Mouse (Mus musculus): ENCODE measurements around the gene Nol12. TPM values are rescaled to one million over a fixed set of nuclear protein-coding genes. Genes with fewer than 3 reads are reported as not detected.

Gene Nol12
- polyA plus RNA-seq, 1 experiment from 2014 or later = 46.0 TPM

DNA sequence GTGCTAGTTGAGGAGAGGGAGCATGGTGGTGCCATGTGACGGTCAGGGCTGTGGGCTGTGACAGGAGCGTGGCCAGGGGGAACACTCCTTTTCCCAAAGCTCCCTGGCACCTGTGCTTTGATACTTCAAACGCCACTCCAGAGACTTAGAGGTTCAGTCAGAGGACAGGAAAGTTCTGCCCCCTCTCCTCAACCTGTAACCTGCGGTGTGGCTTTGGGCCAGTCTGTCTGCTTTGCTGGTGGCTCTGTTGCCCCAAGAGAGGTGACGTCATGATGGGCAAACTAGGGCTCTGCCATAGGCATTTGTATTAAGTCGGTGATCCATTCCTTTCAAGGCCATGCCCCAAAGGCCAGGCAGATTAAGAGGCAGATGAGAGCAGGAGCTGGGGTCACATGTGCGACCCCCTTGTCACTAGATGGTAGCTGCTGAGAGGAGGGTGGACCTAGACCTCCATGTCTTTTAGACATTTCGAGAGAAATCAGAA, 43.0 kb downstream of the Nol12 start:
- H3K4me3 ChIP-seq (ENCODE audit: low read depth, low read length) = no peak overlapping the region
- no peak overlapping the region for H3K4me2 ChIP-seq (ENCODE audit: low read length)
- H3K27me3 ChIP-seq (replicated peaks; ENCODE audit: control insufficient read depth, insufficient read depth, low read length) = no peaks in the 10 kb centered on the region
- 88% methylated on average over 8 of the region's 8 CpGs for WGBS
- ATAC-seq (replicated peaks; ENCODE audit: low FRiP score, low TSS enrichment, low read depth) (no peak), DNase-seq (ENCODE audit: low spot score) (no peak)
- no peaks in the 10 kb centered on the region for H3K36me3 ChIP-seq (ENCODE audit: control insufficient read depth, insufficient read depth, low read length)
- no peak overlapping the region for H3K27ac ChIP-seq (ENCODE audit: low read depth)
- H3K9ac ChIP-seq (ENCODE audit: low read length) = no peak overlapping the region
- peaks cover 27% of the 10 kb centered on the region for H3K4me1 ChIP-seq (replicated peaks; ENCODE audit: control insufficient read depth, insufficient read depth, low read length)
- no peaks in the 10 kb centered on the region for H3K9me3 ChIP-seq (ENCODE audit: control insufficient read depth, low read length)

DNA sequence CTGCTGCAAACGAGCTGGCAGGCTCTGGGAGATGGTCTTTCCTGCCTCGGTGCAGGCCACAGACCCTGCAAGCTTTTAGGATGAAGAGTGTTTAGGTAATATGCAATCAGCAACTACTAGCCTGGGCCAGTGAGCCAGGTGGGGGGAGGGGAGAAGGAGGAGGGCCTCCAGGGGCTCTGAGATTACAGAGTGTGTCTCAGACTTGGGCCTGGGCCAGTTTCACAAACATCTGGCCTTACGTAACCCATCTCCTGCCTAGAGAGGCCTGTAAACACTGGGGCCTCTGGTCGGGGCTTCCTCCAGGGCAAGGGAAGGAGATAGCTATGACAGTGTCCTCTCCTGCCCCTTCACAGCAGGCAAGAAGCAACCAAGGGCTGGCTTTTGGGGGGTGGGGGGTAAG, 44.1 kb downstream of the Nol12 start:
- 4% methylated on average over 4 of the region's 4 CpGs for WGBS
- H3K9ac ChIP-seq (ENCODE audit: low read length) = peak overlapping the region; percentile 18
- peak; percentile 81 for DNase-seq (ENCODE audit: low spot score)
- peak overlapping the region; percentile 82 for H3K27ac ChIP-seq (ENCODE audit: low read depth)
- H3K9me3 ChIP-seq (ENCODE audit: control insufficient read depth, low read length) = no peaks in the 10 kb centered on the region
- peak overlapping the region; percentile 32 for H3K4me2 ChIP-seq (ENCODE audit: low read length)
- no peak overlapping the region for H3K4me3 ChIP-seq (ENCODE audit: low read depth, low read length)
- no peaks in the 10 kb centered on the region for H3K36me3 ChIP-seq (ENCODE audit: control insufficient read depth, insufficient read depth, low read length)
- H3K4me1 ChIP-seq (replicated peaks; ENCODE audit: control insufficient read depth, insufficient read depth, low read length) = peaks cover 31% of the 10 kb centered on the region
- no peaks in the 10 kb centered on the region for H3K27me3 ChIP-seq (replicated peaks; ENCODE audit: control insufficient read depth, insufficient read depth, low read length)
- ATAC-seq (replicated peaks; ENCODE audit: low FRiP score, low TSS enrichment, low read depth) = no peak; the same call in 1 of the 2 replicates

DNA sequence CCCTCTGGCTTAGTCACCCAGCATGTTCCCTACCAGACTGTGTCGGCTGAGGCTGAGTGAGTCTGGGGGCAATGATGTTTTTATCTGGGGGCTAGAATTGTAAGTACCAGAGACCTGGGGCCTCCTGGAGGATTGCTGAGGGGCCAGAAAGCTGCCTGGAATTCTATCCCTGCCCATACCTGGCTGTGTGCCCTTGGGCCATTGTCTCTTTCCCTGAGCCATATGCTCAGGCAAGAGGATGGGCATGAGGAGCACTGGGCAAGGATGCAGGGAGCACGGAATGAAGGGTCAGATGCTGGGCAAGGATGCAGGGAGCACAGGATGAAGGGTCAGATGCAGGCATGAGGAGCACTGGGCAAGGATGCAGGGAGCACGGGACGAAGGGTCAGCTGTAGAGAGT, 45.4 kb downstream of the Nol12 start:
- Histone ChIP-seq H3K4me2 (ENCODE audit: low read length) (no peak overlapping the region), H3K27me3 (replicated peaks; ENCODE audit: control insufficient read depth, insufficient read depth, low read length) (no peaks in the 10 kb centered on the region), H3K36me3 (ENCODE audit: control insufficient read depth, insufficient read depth, low read length) (no peaks in the 10 kb centered on the region), H3K4me3 (ENCODE audit: low read depth, low read length) (no peak overlapping the region), H3K27ac (ENCODE audit: low read depth) (no peak overlapping the region), H3K4me1 (replicated peaks; ENCODE audit: control insufficient read depth, insufficient read depth, low read length) (peaks cover 43% of the 10 kb centered on the region), H3K9me3 (ENCODE audit: control insufficient read depth, low read length) (no peaks in the 10 kb centered on the region), H3K9ac (ENCODE audit: low read length) (no peak overlapping the region)
- ATAC-seq (replicated peaks; ENCODE audit: low FRiP score, low TSS enrichment, low read depth) (no peak), DNase-seq (ENCODE audit: low spot score) (no peak)
- 86% methylated on average over 4 of the region's 4 CpGs for WGBS

DNA sequence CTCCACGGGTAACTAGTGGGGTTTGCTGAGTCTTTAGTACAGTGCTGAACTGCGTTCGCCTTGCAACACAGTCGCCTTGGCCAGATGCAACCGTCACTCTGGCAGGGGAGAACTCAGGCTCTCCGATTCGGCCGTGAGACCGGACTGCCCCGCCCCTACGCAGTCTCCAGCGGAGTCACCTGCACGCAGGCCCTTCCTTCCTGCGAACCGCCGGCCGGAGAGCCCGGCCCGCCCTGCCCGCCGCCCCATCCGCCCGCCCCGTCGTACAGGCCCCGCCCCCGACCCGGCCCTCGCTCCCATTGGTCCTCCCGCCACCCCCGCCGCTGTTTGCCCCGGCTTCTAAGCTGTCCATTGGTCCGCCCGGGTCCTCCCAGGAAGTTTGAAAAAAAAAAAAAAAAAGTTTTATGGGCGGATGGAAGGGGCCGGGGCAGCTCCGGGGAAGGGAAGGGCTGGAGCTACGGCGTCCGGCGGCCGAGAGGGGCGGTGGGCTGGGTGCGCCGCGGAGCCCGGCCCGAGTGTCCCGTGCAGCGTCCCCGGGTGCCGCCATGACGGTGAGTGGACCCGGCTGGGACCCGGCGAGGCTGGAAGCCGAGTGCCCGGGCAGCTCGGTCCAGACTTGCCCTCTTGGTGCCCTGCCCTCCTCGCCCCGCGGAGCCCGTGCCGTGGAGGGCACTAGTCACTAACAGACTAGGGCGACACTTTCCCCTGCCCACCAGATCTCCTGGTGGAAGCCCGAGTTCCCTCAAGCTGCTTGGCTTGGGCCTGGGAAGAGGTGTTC, 48.1 kb downstream of the Nol12 start:
- Histone ChIP-seq H3K9me3 (ENCODE audit: control insufficient read depth, low read length) (no peaks in the 10 kb centered on the region), H3K4me3 (ENCODE audit: low read depth, low read length) (peak overlapping the region; percentile 75), H3K4me1 (replicated peaks; ENCODE audit: control insufficient read depth, insufficient read depth, low read length) (peaks cover 58% of the 10 kb centered on the region), H3K27me3 (replicated peaks; ENCODE audit: control insufficient read depth, insufficient read depth, low read length) (no peaks in the 10 kb centered on the region), H3K36me3 (ENCODE audit: control insufficient read depth, insufficient read depth, low read length) (peaks cover 5% of the 10 kb centered on the region; the same call in 1 of the 2 replicates), H3K27ac (ENCODE audit: low read depth) (peak overlapping the region; percentile 87), H3K9ac (ENCODE audit: low read length) (peak overlapping the region; percentile 76), H3K4me2 (ENCODE audit: low read length) (peak overlapping the region; percentile 91)
- WGBS = under 1% methylated on average over 57 of the region's 67 CpGs
- DNase-seq (ENCODE audit: low spot score) (peak; percentile 89), ATAC-seq (replicated peaks; ENCODE audit: low FRiP score, low TSS enrichment, low read depth) (peak; percentile 84)

DNA sequence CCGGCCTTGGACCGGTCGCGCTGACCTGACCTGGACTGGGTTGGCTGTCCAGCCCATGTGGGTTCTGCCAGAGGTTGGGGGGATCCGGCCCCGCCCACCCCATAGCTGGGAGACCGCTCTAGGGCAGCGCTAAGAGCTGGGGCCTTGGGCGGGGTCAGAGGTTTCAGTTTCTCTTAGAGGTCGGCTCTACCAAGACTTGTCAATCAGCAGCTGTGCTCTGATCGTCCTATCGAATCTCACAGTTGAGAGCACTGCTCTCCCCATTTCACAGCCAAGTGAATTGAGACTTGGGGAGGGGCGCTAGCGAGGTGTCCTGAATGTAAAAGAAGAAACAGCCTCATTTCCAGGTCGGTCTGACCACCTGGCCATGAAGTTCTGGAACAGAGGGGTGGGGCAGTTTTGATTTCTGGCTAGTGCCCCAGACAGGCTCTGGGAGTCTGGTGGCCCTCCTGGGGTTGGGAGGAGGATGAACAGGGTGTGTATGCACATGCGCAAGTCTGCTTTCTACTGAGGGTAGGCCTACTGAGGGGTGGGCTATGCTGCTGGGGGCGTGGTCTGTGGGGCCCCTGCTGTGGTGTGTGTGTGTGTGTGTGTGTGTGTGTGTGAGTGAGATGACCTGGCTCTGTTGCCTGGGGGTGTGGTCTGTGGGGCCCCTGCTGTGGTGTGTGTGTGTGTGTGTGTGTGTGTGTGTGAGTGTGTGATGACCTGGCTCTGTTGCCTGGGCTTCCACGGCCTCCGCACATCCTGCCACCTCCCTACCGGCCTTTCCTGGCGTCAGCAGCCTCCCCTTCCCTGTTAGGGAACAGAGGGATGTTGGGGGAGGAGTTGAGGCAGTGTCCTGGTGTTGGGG, 48.9 kb downstream of the Nol12 start:
- peak; percentile 77 for ATAC-seq (replicated peaks; ENCODE audit: low FRiP score, low TSS enrichment, low read depth)
- peak overlapping the region; percentile 91 for H3K4me2 ChIP-seq (ENCODE audit: low read length)
- H3K9ac ChIP-seq (ENCODE audit: low read length) = peak overlapping the region; percentile 76
- peak; percentile 84 for DNase-seq (ENCODE audit: low spot score)
- peaks cover 13% of the 10 kb centered on the region for H3K36me3 ChIP-seq (ENCODE audit: control insufficient read depth, insufficient read depth, low read length)
- WGBS = under 1% methylated on average over 21 of the region's 21 CpGs
- H3K4me1 ChIP-seq (replicated peaks; ENCODE audit: control insufficient read depth, insufficient read depth, low read length) = peaks cover 52% of the 10 kb centered on the region
- no peaks in the 10 kb centered on the region for H3K9me3 ChIP-seq (ENCODE audit: control insufficient read depth, low read length)
- peak overlapping the region; percentile 75 for H3K4me3 ChIP-seq (ENCODE audit: low read depth, low read length)
- peak overlapping the region; percentile 87 for H3K27ac ChIP-seq (ENCODE audit: low read depth)
- H3K27me3 ChIP-seq (replicated peaks; ENCODE audit: control insufficient read depth, insufficient read depth, low read length) = no peaks in the 10 kb centered on the region

DNA sequence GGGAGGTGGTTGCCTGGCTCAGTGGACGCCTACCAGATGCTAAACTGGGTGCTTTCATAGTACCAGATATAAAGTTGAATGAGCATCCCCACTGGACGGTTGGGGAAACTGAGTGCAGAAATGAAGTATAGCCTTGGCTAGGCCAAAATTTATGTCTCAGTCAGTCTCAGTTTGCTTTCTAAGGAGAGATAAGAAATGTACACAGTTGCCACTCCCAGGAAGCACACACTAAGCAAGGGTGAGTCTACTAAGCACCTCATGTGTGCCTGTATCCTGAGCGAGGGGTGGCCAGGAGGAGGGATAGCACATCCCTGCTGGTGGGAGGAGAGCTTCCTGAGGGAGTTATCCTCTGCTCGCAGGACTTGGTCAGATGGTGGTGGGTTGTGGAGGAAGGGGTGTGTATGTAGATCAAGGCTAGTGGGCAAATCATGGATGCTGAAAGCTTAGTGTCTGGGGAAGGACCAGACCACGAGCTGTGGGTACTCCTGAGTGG, 49.6 kb downstream of the Nol12 start:
- 13% methylated on average over 5 of the region's 5 CpGs for WGBS
- ATAC-seq (replicated peaks; ENCODE audit: low FRiP score, low TSS enrichment, low read depth) = no peak
- H3K9me3 ChIP-seq (ENCODE audit: control insufficient read depth, low read length) = no peaks in the 10 kb centered on the region
- peak overlapping the region; percentile 59; the same call in 1 of the 2 replicates for H3K27ac ChIP-seq (ENCODE audit: low read depth)
- H3K9ac ChIP-seq (ENCODE audit: low read length) = peak overlapping the region; percentile 76; the same call in 1 of the 2 replicates
- H3K4me3 ChIP-seq (ENCODE audit: low read depth, low read length) = peak overlapping the region; percentile 75
- H3K4me2 ChIP-seq (ENCODE audit: low read length) = peak overlapping the region; percentile 91
- DNase-seq (ENCODE audit: low spot score) = no peak
- no peaks in the 10 kb centered on the region for H3K27me3 ChIP-seq (replicated peaks; ENCODE audit: control insufficient read depth, insufficient read depth, low read length)
- peaks cover 20% of the 10 kb centered on the region for H3K36me3 ChIP-seq (ENCODE audit: control insufficient read depth, insufficient read depth, low read length)
- peaks cover 45% of the 10 kb centered on the region for H3K4me1 ChIP-seq (replicated peaks; ENCODE audit: control insufficient read depth, insufficient read depth, low read length)

DNA sequence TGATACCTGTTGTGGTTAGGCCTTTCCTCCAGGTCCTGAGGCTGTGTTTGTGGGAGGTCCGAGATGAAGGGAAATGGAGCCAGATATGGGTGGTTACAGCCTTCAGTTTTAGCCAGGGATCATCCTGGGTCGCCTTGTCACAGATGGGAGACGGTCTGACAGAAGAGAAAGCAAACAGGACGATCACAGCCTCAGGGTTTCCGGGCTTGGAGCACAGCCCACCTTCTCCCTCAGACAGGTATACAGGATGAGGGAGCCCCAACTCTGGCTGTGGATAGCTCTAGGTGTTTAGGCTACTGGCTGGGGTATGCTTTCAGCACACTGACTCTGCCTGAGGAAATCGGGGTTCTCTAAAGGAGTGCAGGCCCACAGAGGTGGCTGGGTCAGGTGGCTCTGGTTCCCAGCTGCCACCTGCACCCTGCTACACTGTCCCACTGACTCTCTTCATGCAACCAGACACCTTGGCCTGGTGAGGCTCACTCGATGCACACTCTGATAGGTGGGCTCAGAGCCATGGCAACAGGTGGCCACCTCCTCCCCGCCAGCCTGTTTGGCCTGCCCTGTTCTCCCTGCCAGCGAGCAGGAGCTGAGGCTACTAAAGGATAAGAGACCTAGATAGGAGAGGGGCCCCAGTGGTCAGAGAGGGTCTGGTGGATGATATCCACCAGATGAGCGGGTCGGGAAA, 51.9 kb downstream of the Nol12 start:
- no peak for ATAC-seq (replicated peaks; ENCODE audit: low FRiP score, low TSS enrichment, low read depth)
- Histone ChIP-seq H3K4me2 (ENCODE audit: low read length) (no peak overlapping the region), H3K36me3 (ENCODE audit: control insufficient read depth, insufficient read depth, low read length) (peaks cover 43% of the 10 kb centered on the region), H3K4me3 (ENCODE audit: low read depth, low read length) (no peak overlapping the region), H3K9me3 (ENCODE audit: control insufficient read depth, low read length) (no peaks in the 10 kb centered on the region), H3K27me3 (replicated peaks; ENCODE audit: control insufficient read depth, insufficient read depth, low read length) (no peaks in the 10 kb centered on the region), H3K27ac (ENCODE audit: low read depth) (no peak overlapping the region), H3K4me1 (replicated peaks; ENCODE audit: control insufficient read depth, insufficient read depth, low read length) (peaks cover 36% of the 10 kb centered on the region), H3K9ac (ENCODE audit: low read length) (no peak overlapping the region)
- DNase-seq (ENCODE audit: low spot score) = no peak
- WGBS = 62% methylated on average over 11 of the region's 11 CpGs

DNA sequence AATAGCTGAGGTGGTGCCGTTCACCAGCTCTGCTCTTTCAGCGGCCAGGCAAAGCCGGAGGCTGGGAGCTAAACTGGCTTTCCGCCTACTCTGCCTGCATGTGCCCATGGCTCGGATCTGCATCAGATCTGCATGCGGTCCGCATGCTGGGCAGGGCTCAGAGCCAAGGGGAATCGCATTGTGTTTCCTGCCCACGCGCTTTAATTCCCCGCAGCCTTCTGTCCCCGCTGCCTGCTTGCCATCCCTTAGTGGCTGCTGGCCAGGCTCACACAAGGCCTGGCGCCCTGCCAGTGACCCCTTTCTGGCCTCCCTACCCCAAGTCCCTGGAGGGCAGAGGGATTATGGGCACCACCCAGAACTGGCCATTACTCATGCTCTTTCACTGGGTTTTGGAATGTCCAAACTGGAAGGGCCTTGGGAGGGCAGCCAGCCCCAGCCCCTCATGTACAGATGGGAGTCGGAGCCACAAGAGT, 53.8 kb downstream of the Nol12 start:
- DNase-seq (ENCODE audit: low spot score) (no peak), ATAC-seq (replicated peaks; ENCODE audit: low FRiP score, low TSS enrichment, low read depth) (no peak)
- H3K36me3 ChIP-seq (ENCODE audit: control insufficient read depth, insufficient read depth, low read length) = peaks cover 62% of the 10 kb centered on the region
- H3K9ac ChIP-seq (ENCODE audit: low read length) = no peak overlapping the region
- H3K27ac ChIP-seq (ENCODE audit: low read depth) = no peak overlapping the region
- 73% methylated on average over 14 of the region's 14 CpGs for WGBS
- H3K27me3 ChIP-seq (replicated peaks; ENCODE audit: control insufficient read depth, insufficient read depth, low read length) = no peaks in the 10 kb centered on the region
- H3K4me3 ChIP-seq (ENCODE audit: low read depth, low read length) = no peak overlapping the region
- H3K4me2 ChIP-seq (ENCODE audit: low read length) = no peak overlapping the region
- H3K9me3 ChIP-seq (ENCODE audit: control insufficient read depth, low read length) = no peaks in the 10 kb centered on the region
- peaks cover 31% of the 10 kb centered on the region for H3K4me1 ChIP-seq (replicated peaks; ENCODE audit: control insufficient read depth, insufficient read depth, low read length)

Data from intestine, embryonic 14.5 days (tissue).